Mouse (Mus musculus): Measurements from ENCODE around the gene Slc9a3r2. TPM values are rescaled to one million over a fixed set of nuclear protein-coding genes. Genes with fewer than 3 reads are reported as not detected.

Slc9a3r2 gene
- polyA plus RNA-seq, 1 experiment from 2014 or later = 26.8 TPM

DNA sequence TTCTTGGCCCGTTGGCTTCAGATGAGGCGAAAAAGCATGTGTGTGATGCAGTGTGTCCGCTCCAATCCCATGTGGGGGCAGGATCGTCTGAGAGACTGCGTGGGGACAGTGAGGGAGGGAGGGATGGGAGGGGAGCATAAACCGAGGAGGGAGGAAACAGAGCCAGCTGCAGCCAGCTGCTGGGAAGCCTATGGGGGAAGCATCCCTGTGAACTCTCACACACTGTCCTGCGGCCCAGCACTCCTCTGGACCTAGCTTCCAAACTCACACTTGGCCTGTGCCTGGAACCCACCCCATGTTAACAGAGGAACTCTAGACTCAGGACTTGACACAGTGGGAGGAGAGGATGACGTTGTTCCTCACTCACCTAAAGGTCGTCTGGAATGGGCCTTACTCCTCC, 11.3 kb downstream of the Slc9a3r2 start:
- no peaks in the 10 kb centered on the region for H3K27me3 ChIP-seq (ENCODE audit: control insufficient read depth, insufficient read depth, low read length)
- WGBS = 68% methylated on average over 9 of the region's 9 CpGs
- no peak overlapping the region for H3K9ac ChIP-seq (ENCODE audit: low read length)
- ATAC-seq (replicated peaks; ENCODE audit: low FRiP score) = no peak
- DNase-seq (ENCODE audit: low spot score) = no peak
- no peak overlapping the region for H3K27ac ChIP-seq (ENCODE audit: low read depth, low read length)
- no peak overlapping the region for H3K4me3 ChIP-seq (ENCODE audit: low read depth, low read length)
- peaks cover under 1% of the 10 kb centered on the region; the same call in 1 of the 2 replicates for H3K4me1 ChIP-seq (replicated peaks; ENCODE audit: control insufficient read depth, insufficient read depth, low read length)
- H3K4me2 ChIP-seq (ENCODE audit: low read depth, low read length, severe bottlenecking) = no peak overlapping the region
- no peaks in the 10 kb centered on the region for H3K36me3 ChIP-seq (ENCODE audit: control insufficient read depth, insufficient read depth, low read length)
- H3K9me3 ChIP-seq (ENCODE audit: control insufficient read depth, low read length) = no peaks in the 10 kb centered on the region

DNA sequence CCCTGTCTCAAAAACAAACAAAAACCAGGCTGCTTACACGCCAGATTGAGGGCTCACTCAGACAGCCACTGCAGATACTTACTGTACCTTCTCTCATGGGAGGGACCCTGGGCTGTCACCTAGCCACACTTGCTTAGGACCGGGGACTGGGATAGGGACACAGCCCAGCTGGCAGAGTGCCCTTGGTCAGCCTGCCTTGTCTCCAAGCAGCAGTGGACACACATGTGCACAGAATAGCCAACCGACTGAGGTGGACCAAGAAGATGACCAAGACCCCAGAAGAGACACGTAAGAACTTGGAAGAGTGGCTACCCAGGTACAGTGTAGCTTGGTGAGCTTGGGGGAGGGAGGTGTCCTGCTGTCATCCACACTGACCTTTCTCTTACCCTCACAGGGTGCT, 11.9 kb downstream of the Slc9a3r2 start:
- H3K4me3 ChIP-seq (ENCODE audit: low read depth, low read length) = no peak overlapping the region
- peaks cover 5% of the 10 kb centered on the region; the same call in 1 of the 2 replicates for H3K4me1 ChIP-seq (replicated peaks; ENCODE audit: control insufficient read depth, insufficient read depth, low read length)
- H3K9ac ChIP-seq (ENCODE audit: low read length) = no peak overlapping the region
- H3K4me2 ChIP-seq (ENCODE audit: low read depth, low read length, severe bottlenecking) = no peak overlapping the region
- WGBS = 91% methylated on average over 4 of the region's 4 CpGs
- DNase-seq (ENCODE audit: low spot score) (no peak), ATAC-seq (replicated peaks; ENCODE audit: low FRiP score) (no peak)
- no peaks in the 10 kb centered on the region for H3K27me3 ChIP-seq (ENCODE audit: control insufficient read depth, insufficient read depth, low read length)
- H3K36me3 ChIP-seq (ENCODE audit: control insufficient read depth, insufficient read depth, low read length) = no peaks in the 10 kb centered on the region
- H3K9me3 ChIP-seq (ENCODE audit: control insufficient read depth, low read length) = no peaks in the 10 kb centered on the region
- H3K27ac ChIP-seq (ENCODE audit: low read depth, low read length) = no peak overlapping the region

GRCm38 (mm10) chr17:24636781-24637481, 13.2 kb downstream of the Slc9a3r2 start:
- H3K9ac ChIP-seq (ENCODE audit: low read length) = no peak overlapping the region
- no peak for ATAC-seq (replicated peaks; ENCODE audit: low FRiP score)
- no peak for DNase-seq (ENCODE audit: low spot score)
- H3K4me2 ChIP-seq (ENCODE audit: low read depth, low read length, severe bottlenecking) = no peak overlapping the region
- peaks cover 10% of the 10 kb centered on the region; the same call in 1 of the 2 replicates for H3K4me1 ChIP-seq (replicated peaks; ENCODE audit: control insufficient read depth, insufficient read depth, low read length)
- no peaks in the 10 kb centered on the region for H3K9me3 ChIP-seq (ENCODE audit: control insufficient read depth, low read length)
- H3K27me3 ChIP-seq (ENCODE audit: control insufficient read depth, insufficient read depth, low read length) = no peaks in the 10 kb centered on the region
- 68% methylated on average over 5 of the region's 5 CpGs for WGBS
- H3K4me3 ChIP-seq (ENCODE audit: low read depth, low read length) = no peak overlapping the region
- no peaks in the 10 kb centered on the region for H3K36me3 ChIP-seq (ENCODE audit: control insufficient read depth, insufficient read depth, low read length)
- H3K27ac ChIP-seq (ENCODE audit: low read depth, low read length) = no peak overlapping the region

GRCm38 (mm10) chr17:24635694-24636093, 14.4 kb downstream of the Slc9a3r2 start:
- H3K27ac ChIP-seq (ENCODE audit: low read depth, low read length) = no peak overlapping the region
- ATAC-seq (replicated peaks; ENCODE audit: low FRiP score) = no peak
- no peaks in the 10 kb centered on the region for H3K27me3 ChIP-seq (ENCODE audit: control insufficient read depth, insufficient read depth, low read length)
- H3K9me3 ChIP-seq (ENCODE audit: control insufficient read depth, low read length) = no peaks in the 10 kb centered on the region
- WGBS = 98% methylated on average over 5 of the region's 5 CpGs
- H3K4me2 ChIP-seq (ENCODE audit: low read depth, low read length, severe bottlenecking) = no peak overlapping the region
- no peak overlapping the region for H3K9ac ChIP-seq (ENCODE audit: low read length)
- H3K4me3 ChIP-seq (ENCODE audit: low read depth, low read length) = no peak overlapping the region
- no peaks in the 10 kb centered on the region for H3K36me3 ChIP-seq (ENCODE audit: control insufficient read depth, insufficient read depth, low read length)
- no peak for DNase-seq (ENCODE audit: low spot score)
- H3K4me1 ChIP-seq (replicated peaks; ENCODE audit: control insufficient read depth, insufficient read depth, low read length) = peaks cover 15% of the 10 kb centered on the region; the same call in 1 of the 2 replicates

DNA sequence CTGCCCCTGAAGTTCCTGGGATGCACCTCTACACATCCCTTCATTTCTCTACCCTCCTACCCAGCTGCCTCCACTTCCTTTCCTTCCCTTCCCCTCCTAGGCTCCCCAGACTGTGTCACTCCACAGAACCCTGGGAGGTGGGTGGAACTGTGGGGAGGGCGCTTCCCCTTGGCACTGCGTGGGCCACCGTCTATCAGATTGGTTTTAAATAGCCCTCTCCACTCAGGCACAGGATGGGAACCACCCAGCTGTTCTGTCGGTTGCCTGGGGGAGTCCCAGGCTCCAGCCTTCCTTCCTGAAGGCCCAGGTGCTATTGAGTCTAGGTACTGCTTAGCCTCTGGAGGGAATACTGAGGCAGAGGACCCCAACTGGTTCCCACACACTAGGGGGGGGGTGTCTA, 15.1 kb downstream of the Slc9a3r2 start:
- no peak for DNase-seq (ENCODE audit: low spot score)
- H3K4me1 ChIP-seq (replicated peaks; ENCODE audit: control insufficient read depth, insufficient read depth, low read length) = peaks cover 15% of the 10 kb centered on the region; the same call in 1 of the 2 replicates

GRCm38 (mm10) chr17:24633831-24634230, 16.3 kb downstream of the Slc9a3r2 start:
- ATAC-seq (replicated peaks; ENCODE audit: low FRiP score) = no peak
- H3K4me3 ChIP-seq (ENCODE audit: low read depth, low read length) = no peak overlapping the region
- DNase-seq (ENCODE audit: low spot score) = no peak

More for the DNA sequence above, 15.1 kb downstream of the Slc9a3r2 start:
- 84% methylated on average over 4 of the region's 4 CpGs for WGBS
- H3K27me3 ChIP-seq (ENCODE audit: control insufficient read depth, insufficient read depth, low read length) = no peaks in the 10 kb centered on the region
- no peaks in the 10 kb centered on the region for H3K9me3 ChIP-seq (ENCODE audit: control insufficient read depth, low read length)
- no peak overlapping the region for H3K4me3 ChIP-seq (ENCODE audit: low read depth, low read length)
- no peak for ATAC-seq (replicated peaks; ENCODE audit: low FRiP score)
- H3K27ac ChIP-seq (ENCODE audit: low read depth, low read length) = no peak overlapping the region
- no peak overlapping the region for H3K9ac ChIP-seq (ENCODE audit: low read length)
- H3K4me2 ChIP-seq (ENCODE audit: low read depth, low read length, severe bottlenecking) = no peak overlapping the region
- H3K36me3 ChIP-seq (ENCODE audit: control insufficient read depth, insufficient read depth, low read length) = no peaks in the 10 kb centered on the region

DNA sequence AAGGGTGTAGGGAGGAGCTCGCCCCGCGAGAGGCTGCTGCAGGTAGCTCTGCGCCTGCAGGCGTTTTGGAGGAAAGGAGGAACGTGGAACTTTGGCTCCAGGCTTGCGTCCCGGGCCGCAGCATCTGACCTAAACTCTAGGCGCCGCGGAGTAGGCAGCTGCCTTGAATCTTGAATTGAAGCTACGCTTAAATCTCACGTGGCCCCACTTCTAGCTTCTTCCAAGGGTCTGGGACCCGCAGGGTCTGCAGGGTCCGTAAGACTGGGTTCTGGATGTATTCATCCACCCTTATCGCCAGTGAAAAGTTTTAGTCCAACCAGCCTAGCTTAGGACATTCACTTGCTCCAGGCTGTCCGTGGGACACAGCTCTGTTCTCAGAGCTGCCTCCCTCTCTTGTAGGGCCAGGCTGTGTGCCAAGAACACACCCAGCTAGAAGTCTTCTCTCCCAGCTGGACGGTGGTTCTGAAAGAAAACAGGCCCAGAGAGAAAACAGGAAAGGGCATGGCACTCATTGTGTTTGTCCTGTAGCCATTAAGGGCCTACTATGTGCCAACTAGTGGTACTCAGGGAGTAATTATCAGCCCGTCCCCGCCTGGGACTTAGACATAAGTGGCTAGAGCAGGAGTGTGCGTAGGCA, 17.2 kb downstream of the Slc9a3r2 start:
- H3K9ac ChIP-seq (ENCODE audit: low read length) = peak overlapping the region; percentile 83

More at GRCm38 (mm10) chr17:24633831-24634230, 16.3 kb downstream of the Slc9a3r2 start:
- H3K27ac ChIP-seq (ENCODE audit: low read depth, low read length) = no peak overlapping the region
- peaks cover 15% of the 10 kb centered on the region; the same call in 1 of the 2 replicates for H3K4me1 ChIP-seq (replicated peaks; ENCODE audit: control insufficient read depth, insufficient read depth, low read length)
- H3K36me3 ChIP-seq (ENCODE audit: control insufficient read depth, insufficient read depth, low read length) = no peaks in the 10 kb centered on the region
- no peak overlapping the region; the same call in 1 of the 2 replicates for H3K9ac ChIP-seq (ENCODE audit: low read length)
- no peak overlapping the region for H3K4me2 ChIP-seq (ENCODE audit: low read depth, low read length, severe bottlenecking)
- no peaks in the 10 kb centered on the region for H3K27me3 ChIP-seq (ENCODE audit: control insufficient read depth, insufficient read depth, low read length)
- WGBS = 91% methylated on average over 11 of the region's 11 CpGs
- H3K9me3 ChIP-seq (ENCODE audit: control insufficient read depth, low read length) = no peaks in the 10 kb centered on the region

DNA sequence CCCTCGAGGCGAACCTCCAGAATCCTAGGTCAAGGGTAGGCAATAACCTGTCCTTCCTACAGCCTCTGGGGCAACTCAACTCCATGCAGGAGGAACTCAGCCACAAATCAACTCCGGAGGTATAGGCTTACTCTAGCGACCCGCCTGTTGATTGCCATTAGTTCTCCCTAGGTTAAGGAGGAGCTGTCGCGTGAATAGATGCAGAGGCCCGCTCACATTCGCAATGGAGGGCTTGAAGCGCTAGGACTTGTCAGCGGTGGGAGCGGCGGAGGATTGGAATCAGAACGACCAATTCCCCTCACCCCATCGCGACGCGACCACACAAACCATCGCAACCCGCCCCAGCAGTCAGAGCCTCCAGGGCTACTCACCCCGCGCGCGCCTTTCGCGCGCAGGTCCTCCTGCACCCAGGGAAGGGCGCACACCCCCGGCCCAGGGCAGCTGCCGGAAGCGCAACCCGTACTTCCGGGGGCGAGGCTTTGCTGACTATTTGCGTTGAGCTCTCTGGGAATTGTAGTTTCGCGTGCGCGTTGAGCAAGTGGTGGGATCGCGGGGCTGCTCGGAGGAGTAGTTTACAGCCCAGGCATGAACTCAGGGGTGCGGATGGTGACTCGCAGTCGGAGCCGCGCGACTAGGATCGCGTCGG, 17.8 kb downstream of the Slc9a3r2 start, which contains the start of the genes Tsc2 and Nthl1:
Gene Tsc2, minus strand, starts transcription at position 464 of the 646 bp plus-strand sequence.
Gene Nthl1, plus strand, starts transcription at position 514 of the 646 bp plus-strand sequence.
- ATAC-seq (replicated peaks; ENCODE audit: low FRiP score) (peak; percentile 90), DNase-seq (ENCODE audit: low spot score) (peak; percentile 93)
- H3K36me3 ChIP-seq (ENCODE audit: control insufficient read depth, insufficient read depth, low read length) = no peaks in the 10 kb centered on the region
- no peaks in the 10 kb centered on the region for H3K9me3 ChIP-seq (ENCODE audit: control insufficient read depth, low read length)
- H3K4me3 ChIP-seq (ENCODE audit: low read depth, low read length) = peak within 1 kb of the TSS; percentile 72
- 0 out of 2 replicates have a peak within 1 kb of the TSS, but pooled peaks have one; percentile 5 for H3K27ac ChIP-seq (ENCODE audit: low read depth, low read length)
- H3K4me1 ChIP-seq (replicated peaks; ENCODE audit: control insufficient read depth, insufficient read depth, low read length) = peaks cover 15% of the 10 kb centered on the region; the same call in 1 of the 2 replicates
- peak within 1 kb of the TSS; percentile 81 for H3K4me2 ChIP-seq (ENCODE audit: low read depth, low read length, severe bottlenecking)
- WGBS = 2% methylated on average over 51 of the region's 51 CpGs
- no peaks in the 10 kb centered on the region for H3K27me3 ChIP-seq (ENCODE audit: control insufficient read depth, insufficient read depth, low read length)
- H3K9ac ChIP-seq (ENCODE audit: low read length) = peak within 1 kb of the TSS; percentile 83

More for the DNA sequence above, 17.2 kb downstream of the Slc9a3r2 start:
- H3K27me3 ChIP-seq (ENCODE audit: control insufficient read depth, insufficient read depth, low read length) = no peaks in the 10 kb centered on the region
- H3K27ac ChIP-seq (ENCODE audit: low read depth, low read length) = 0 out of 2 replicates have a peak overlapping the region, but pooled peaks have one; percentile 5
- no peaks in the 10 kb centered on the region for H3K36me3 ChIP-seq (ENCODE audit: control insufficient read depth, insufficient read depth, low read length)
- H3K4me2 ChIP-seq (ENCODE audit: low read depth, low read length, severe bottlenecking) = peak overlapping the region; percentile 81
- peak overlapping the region; percentile 72 for H3K4me3 ChIP-seq (ENCODE audit: low read depth, low read length)
- ATAC-seq (replicated peaks; ENCODE audit: low FRiP score) (0 out of 2 replicates have a peak, but pooled peaks have one; percentile 5), DNase-seq (ENCODE audit: low spot score) (no peak)
- peaks cover 15% of the 10 kb centered on the region; the same call in 1 of the 2 replicates for H3K4me1 ChIP-seq (replicated peaks; ENCODE audit: control insufficient read depth, insufficient read depth, low read length)
- 13% methylated on average over 22 of the region's 22 CpGs for WGBS
- H3K9me3 ChIP-seq (ENCODE audit: control insufficient read depth, low read length) = no peaks in the 10 kb centered on the region

Data from forebrain, embryonic 11.5 days (tissue).